Mouse (Mus musculus): Measurements from ENCODE around the gene Adgrf5. TPM values are rescaled to one million over a fixed set of nuclear protein-coding genes. Genes with fewer than 3 reads are reported as not detected.

The Adgrf5 gene
- polyA plus RNA-seq, 1 experiment from 2014 or later, result 10.2 TPM

DNA sequence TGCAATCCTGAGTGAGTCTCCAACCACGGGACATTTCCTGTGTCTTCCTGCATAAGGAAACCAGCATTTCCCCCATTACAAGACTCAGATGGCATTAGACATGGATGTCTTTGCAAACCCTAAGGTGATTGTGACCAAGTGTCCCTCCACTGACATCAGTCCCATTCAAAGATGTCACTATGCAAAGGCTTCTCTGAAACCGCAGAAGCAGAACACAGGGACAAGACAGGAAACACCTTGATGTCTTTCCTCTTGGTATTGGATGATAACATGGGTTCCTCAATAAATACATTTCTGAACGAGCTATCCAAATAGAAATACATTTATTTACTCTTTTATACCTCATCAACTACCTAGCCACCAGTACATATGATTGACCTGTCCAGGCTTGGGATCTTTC is 141.0 kb downstream of the Adgrf5 start:
- no peak for ATAC-seq (ENCODE audit: insufficient number of reproducible peaks, insufficient read depth, low FRiP score, low TSS enrichment, low read depth)
- Histone ChIP-seq H3K27ac (no peak overlapping the region), H3K9ac (replicated peaks) (no peak overlapping the region), H3K27me3 (no peaks in the 10 kb centered on the region), H3K36me3 (no peaks in the 10 kb centered on the region), H3K9me3 (no peaks in the 10 kb centered on the region), H3K4me3 (replicated peaks) (no peak overlapping the region), H3K4me2 (no peak overlapping the region), H3K4me1 (replicated peaks) (no peaks in the 10 kb centered on the region)
- 82% methylated on average over 3 of the region's 3 CpGs for WGBS

DNA sequence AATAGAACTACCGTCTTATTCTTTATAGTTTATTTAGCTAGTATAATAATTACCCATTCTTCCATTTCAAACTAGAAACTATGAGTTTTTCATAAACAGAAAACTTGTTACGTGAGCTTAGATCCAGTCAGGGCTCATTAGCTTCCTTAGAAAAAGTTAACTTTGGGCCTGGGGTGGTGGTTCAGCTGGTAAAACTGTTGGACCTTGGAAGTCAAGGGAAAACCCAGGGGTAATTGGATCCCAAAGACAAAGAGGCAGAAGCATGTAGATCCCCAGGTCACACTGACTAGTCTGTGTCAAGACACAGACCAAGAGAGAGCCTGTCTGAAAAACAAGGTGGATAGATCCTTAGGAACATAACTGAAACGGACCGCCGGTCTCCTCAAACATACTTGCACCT is 141.4 kb downstream of the Adgrf5 start:
- Histone ChIP-seq H3K4me1 (replicated peaks) (no peaks in the 10 kb centered on the region), H3K27ac (no peak overlapping the region), H3K9ac (replicated peaks) (no peak overlapping the region), H3K4me3 (replicated peaks) (no peak overlapping the region), H3K4me2 (no peak overlapping the region), H3K27me3 (no peaks in the 10 kb centered on the region), H3K36me3 (no peaks in the 10 kb centered on the region), H3K9me3 (no peaks in the 10 kb centered on the region)
- no peak for ATAC-seq (ENCODE audit: insufficient number of reproducible peaks, insufficient read depth, low FRiP score, low TSS enrichment, low read depth)
- 94% methylated on average over 5 of the region's 5 CpGs for WGBS

DNA sequence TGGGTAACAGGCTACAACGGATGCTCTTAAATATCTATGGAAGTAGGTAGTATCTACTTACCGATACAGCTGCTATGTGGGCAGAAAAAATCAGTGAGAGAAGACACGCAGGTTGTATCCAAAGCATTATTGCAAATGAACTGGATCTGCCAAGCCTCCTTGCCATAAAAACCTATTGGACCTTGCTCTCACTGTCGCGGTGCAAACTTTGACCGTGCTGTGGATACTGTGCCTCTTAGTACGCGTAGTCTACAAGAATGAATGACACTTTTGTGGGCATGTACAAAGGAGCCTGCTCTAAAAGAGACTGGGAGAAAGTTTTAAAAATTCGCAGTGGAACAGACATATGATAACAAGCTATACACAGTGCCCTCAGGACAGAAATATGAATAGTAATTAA is 142.3 kb downstream of the Adgrf5 start, which contains the start of gene Mep1a:
Gene Mep1a, minus strand, starts transcription at position 221 of the 400 bp plus-strand sequence.
- Histone ChIP-seq H3K9me3 (no peaks in the 10 kb centered on the region), H3K9ac (replicated peaks) (no peak within 1 kb of the TSS), H3K36me3 (no peaks in the 10 kb centered on the region), H3K27ac (no peak within 1 kb of the TSS), H3K27me3 (no peaks in the 10 kb centered on the region), H3K4me3 (replicated peaks) (no peak within 1 kb of the TSS), H3K4me1 (replicated peaks) (no peaks in the 10 kb centered on the region), H3K4me2 (no peak within 1 kb of the TSS)
- WGBS, result 93% methylated on average over 9 of the region's 9 CpGs
- ATAC-seq (ENCODE audit: insufficient number of reproducible peaks, insufficient read depth, low FRiP score, low TSS enrichment, low read depth), result no peak

DNA sequence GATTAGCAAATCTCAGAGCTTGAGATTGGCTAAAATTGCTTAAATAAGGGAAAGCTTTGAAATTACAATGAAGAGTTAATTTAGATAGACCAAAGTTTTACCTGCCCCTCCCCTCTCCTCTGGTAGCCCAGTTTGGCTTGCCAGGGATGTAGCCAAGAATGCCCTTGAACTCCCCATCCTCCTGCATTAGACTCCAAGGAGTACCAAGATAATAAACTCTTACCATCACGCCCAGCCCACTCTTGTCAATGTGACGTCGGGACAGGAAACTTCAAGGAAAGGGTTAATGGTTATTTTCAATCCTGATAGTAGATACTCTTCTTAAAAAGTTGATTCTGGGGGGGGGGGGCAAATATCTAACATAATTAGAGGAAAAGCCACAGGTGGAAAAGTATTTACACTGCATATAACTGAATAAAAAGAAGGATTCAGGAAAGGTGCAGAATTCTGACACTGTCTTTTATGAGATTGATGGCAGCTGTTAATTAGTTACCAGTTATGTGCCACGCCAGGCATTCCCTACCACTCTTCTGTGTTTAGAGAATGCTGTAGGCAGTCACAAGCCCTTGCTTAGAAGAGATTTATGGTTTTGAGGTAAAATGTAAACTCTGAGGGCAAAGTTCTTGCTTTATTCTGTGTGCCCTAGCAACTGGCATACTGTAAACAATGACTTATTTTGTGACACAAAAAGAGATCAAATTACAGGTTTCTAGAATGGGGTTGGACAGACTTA is 143.8 kb downstream of the Adgrf5 start:
- H3K4me3 ChIP-seq (replicated peaks), result no peak overlapping the region
- no peaks in the 10 kb centered on the region for H3K4me1 ChIP-seq (replicated peaks)
- H3K9ac ChIP-seq (replicated peaks), result no peak overlapping the region
- no peaks in the 10 kb centered on the region for H3K36me3 ChIP-seq
- H3K4me2 ChIP-seq, result no peak overlapping the region
- no peak overlapping the region for H3K27ac ChIP-seq
- 51% methylated on average over 4 of the region's 4 CpGs for WGBS
- no peak for ATAC-seq (ENCODE audit: insufficient number of reproducible peaks, insufficient read depth, low FRiP score, low TSS enrichment, low read depth)
- H3K27me3 ChIP-seq, result no peaks in the 10 kb centered on the region
- H3K9me3 ChIP-seq, result no peaks in the 10 kb centered on the region

DNA sequence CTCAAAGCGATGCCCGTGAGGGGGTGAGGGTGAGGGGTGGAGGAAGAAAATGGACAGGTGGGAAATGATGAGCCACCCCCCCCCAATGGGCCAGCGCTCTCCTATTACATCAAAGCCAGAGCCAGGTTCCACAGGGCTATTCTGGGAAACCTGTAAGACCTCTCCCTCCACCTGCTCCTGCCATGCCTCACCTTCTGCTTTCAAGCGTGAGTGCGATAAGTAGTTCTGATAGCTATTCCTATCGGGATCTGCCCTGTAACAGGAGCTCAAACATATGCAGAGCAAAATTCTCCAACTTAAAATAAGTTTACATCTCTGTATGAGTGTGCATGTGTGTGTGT is 144.3 kb downstream of the Adgrf5 start:
- Histone ChIP-seq H3K27me3 (no peaks in the 10 kb centered on the region), H3K9ac (replicated peaks) (no peak overlapping the region), H3K36me3 (no peaks in the 10 kb centered on the region), H3K9me3 (no peaks in the 10 kb centered on the region), H3K4me3 (replicated peaks) (no peak overlapping the region), H3K4me1 (replicated peaks) (no peaks in the 10 kb centered on the region), H3K4me2 (no peak overlapping the region), H3K27ac (no peak overlapping the region)
- WGBS, result 63% methylated on average over 6 of the region's 6 CpGs
- no peak for ATAC-seq (ENCODE audit: insufficient number of reproducible peaks, insufficient read depth, low FRiP score, low TSS enrichment, low read depth)

Other genes starting within 250 kb of the Adgrf5 start
- gene Adgrf1, start 90.1 kb upstream of the Adgrf5 start, polyA plus RNA-seq (2016; fragmentation: Nextera tagmentation; extraction: Ambion mirVana), result not detected in 2 replicates
- gene Mep1a, start 142.4 kb downstream of the Adgrf5 start, polyA plus RNA-seq (2016; fragmentation: Nextera tagmentation; extraction: Ambion mirVana), result not detected in 2 replicates
- not detected in 2 replicates for gene Ankrd66, start 183.2 kb downstream of the Adgrf5 start, polyA plus RNA-seq (2016; fragmentation: Nextera tagmentation; extraction: Ambion mirVana)
- gene Pla2g7, start 207.6 kb downstream of the Adgrf5 start, polyA plus RNA-seq (2016; fragmentation: Nextera tagmentation; extraction: Ambion mirVana), result 6.4 and 7.6 TPM in 2 replicates